Mouse (Mus musculus) bone marrow, adult 2 months (tissue): Measurements from ENCODE around the gene Cd9. TPM values are rescaled to one million over a fixed set of nuclear protein-coding genes. Genes with fewer than 3 reads are reported as not detected.

Experiments used
- H3K27ac ChIP-seq: fragments of 200-500 bp; 2 replicates; pipeline ENCODE4 v1.5.1; 2012; ENCODE audit warnings: low read depth, mild to moderate bottlenecking, control low read depth, inconsistent platforms, low read length; ENCODE audit not compliant: control insufficient read depth, poor library complexity, insufficient read depth
- H3K4me1 ChIP-seq: fragments of 200-500 bp; 2 replicates; pipeline ENCODE4 v1.6.1; 2011; ENCODE audit warnings: low read length; ENCODE audit not compliant: control insufficient read depth, insufficient read depth
- H3K4me3 ChIP-seq: fragments of 200-500 bp; replicated peaks from 2 replicates; pipeline ENCODE3; 2011; ENCODE audit warnings: mild to moderate bottlenecking, low read depth, low read length, control low read depth; ENCODE audit not compliant: control insufficient read depth
- CTCF ChIP-seq: fragments of 200-500 bp; IDR thresholded peaks from 2 replicates; pipeline ENCODE4 v1.5.1; 2011; ENCODE audit warnings: low read length, control low read depth; ENCODE audit not compliant: control insufficient read depth, insufficient read depth
- POLR2A ChIP-seq: fragments of 200-500 bp; IDR thresholded peaks from 2 replicates; pipeline ENCODE4 v1.6.1; 2011; ENCODE audit warnings: low read depth, mild to moderate bottlenecking, control low read depth, low read length, borderline replicate concordance; ENCODE audit not compliant: control insufficient read depth
- WGBS: fragments of 180-500 bp; shearing (Covaris S2); methylation state at CpG from one replicate; pipeline ENCODE4 v1.1.7; 2018; 5-methylcytosine and 5-hydroxymethylcytosine counted together
- polyA plus RNA-seq: library from polyadenylated mRNA; stranded (reverse); fragments of >200 nt; gene quantifications from 2 replicates; pipeline ENCODE4 v1.2.4, GENCODE M21; 2011; ENCODE audit warnings: low replicate concordance; ENCODE audit not compliant: missing spikeins, insufficient read depth, insufficient read length

Gene Cd9
- polyA plus RNA-seq, 1 experiment = 90.4 TPM

GRCm38 (mm10) chr6:125468179-125468960, 26.2 kb downstream of the Cd9 start:
- H3K27ac ChIP-seq = no peak overlapping the region
- no peak overlapping the region for H3K4me3 ChIP-seq
- TF ChIP-seq POLR2A (no peak), CTCF (no peak)

GRCm38 (mm10) chr6:125467301-125467715, 27.3 kb downstream of the Cd9 start:
- Histone ChIP-seq H3K4me3 (no peak overlapping the region), H3K27ac (peak overlapping the region; percentile 9), H3K4me1 (peaks cover 3% of the 10 kb centered on the region)
- peak; percentile 21; the same call in 1 of the 2 replicates for TF ChIP-seq CTCF
- TF ChIP-seq POLR2A = 0 out of 2 replicates have a peak, but pooled peaks have one; percentile 19
- 65% methylated on average over 16 of the region's 16 CpGs for WGBS

More at GRCm38 (mm10) chr6:125468179-125468960, 26.2 kb downstream of the Cd9 start:
- 74% methylated on average over 21 of the region's 21 CpGs for WGBS
- peaks cover 3% of the 10 kb centered on the region for H3K4me1 ChIP-seq

- no peak for TF ChIP-seq POLR2A
- TF ChIP-seq CTCF = no peak
- WGBS = 84% methylated on average over 7 of the region's 7 CpGs
- peaks cover 4% of the 10 kb centered on the region for H3K4me1 ChIP-seq
Observed at GRCm38 (mm10) chr6:125462312-125462711, 32.3 kb downstream of the Cd9 start.

GRCm38 (mm10) chr6:125461788-125462187, 32.8 kb downstream of the Cd9 start:
- Histone ChIP-seq H3K27ac (no peak overlapping the region), H3K4me1 (peaks cover 2% of the 10 kb centered on the region), H3K4me3 (no peak overlapping the region)
- WGBS = 84% methylated on average over 8 of the region's 8 CpGs
- TF ChIP-seq CTCF (no peak), POLR2A (no peak)

More at GRCm38 (mm10) chr6:125462312-125462711, 32.3 kb downstream of the Cd9 start:
- Histone ChIP-seq H3K4me3 (no peak overlapping the region), H3K27ac (no peak overlapping the region)

GRCm38 (mm10) chr6:125461325-125461724, 33.3 kb downstream of the Cd9 start:
- WGBS = 68% methylated on average over 7 of the region's 7 CpGs
- peak overlapping the region; percentile 1; the same call in 1 of the 2 replicates for H3K27ac ChIP-seq
- TF ChIP-seq CTCF (no peak), POLR2A (no peak)
- no peak overlapping the region for H3K4me3 ChIP-seq
- H3K4me1 ChIP-seq = peaks cover 2% of the 10 kb centered on the region

- H3K4me1 ChIP-seq = peaks cover 2% of the 10 kb centered on the region
- 75% methylated on average over 11 of the region's 11 CpGs for WGBS
- TF ChIP-seq CTCF = no peak
- TF ChIP-seq POLR2A = no peak
- H3K4me3 ChIP-seq = no peak overlapping the region
- H3K27ac ChIP-seq = no peak overlapping the region
Observed at GRCm38 (mm10) chr6:125460589-125460988, 34.0 kb downstream of the Cd9 start.

GRCm38 (mm10) chr6:125459903-125460302, 34.7 kb downstream of the Cd9 start:
- 60% methylated on average over 5 of the region's 5 CpGs for WGBS

GRCm38 (mm10) chr6:125455806-125456520, 38.6 kb downstream of the Cd9 start:
- no peak overlapping the region for H3K27ac ChIP-seq
- H3K4me3 ChIP-seq = no peak overlapping the region
- 79% methylated on average over 12 of the region's 12 CpGs for WGBS
- peaks cover 5% of the 10 kb centered on the region for H3K4me1 ChIP-seq
- no peak for TF ChIP-seq POLR2A
- no peak for TF ChIP-seq CTCF

More at GRCm38 (mm10) chr6:125459903-125460302, 34.7 kb downstream of the Cd9 start:
- Histone ChIP-seq H3K27ac (no peak overlapping the region), H3K4me3 (no peak overlapping the region), H3K4me1 (peaks cover 2% of the 10 kb centered on the region)
- no peak for TF ChIP-seq CTCF
- TF ChIP-seq POLR2A = no peak
